Mouse (Mus musculus) macrophage (primary cell): Measurements from ENCODE around the gene Gabarapl2. TPM values are rescaled to one million over a fixed set of nuclear protein-coding genes. Genes with fewer than 3 reads are reported as not detected.

Experiments
- H3K27ac ChIP-seq: fragments of 350-480 bp; formaldehyde crosslinking; 2 replicates; pipeline ENCODE4 v1.9.0; 2021
- H3K36me3 ChIP-seq: fragments of 350-480 bp; formaldehyde crosslinking; 2 replicates; pipeline ENCODE4 v1.9.0; 2021; ENCODE audit errors: inconsistent target
- H3K4me3 ChIP-seq: fragments of 350-480 bp; formaldehyde crosslinking; 2 replicates; pipeline ENCODE4 v1.9.0; 2021; ENCODE audit errors: inconsistent target
- H3K79me2 ChIP-seq: fragments of 350-480 bp; formaldehyde crosslinking; 2 replicates; pipeline ENCODE4 v1.9.0; 2021; ENCODE audit errors: inconsistent target
- WGBS: methylation state at CpG from one replicate; pipeline ENCODE4 v1.1.7; 2026; ENCODE audit warnings: inconsistent platforms; ENCODE audit not compliant: missing documents; 5-methylcytosine and 5-hydroxymethylcytosine counted together
- polyA plus RNA-seq: library from polyadenylated mRNA; stranded (reverse); fragments of 250-400 nt; gene quantifications from 3 replicates; pipeline ENCODE4 v1.2.4, GENCODE M21; 2018; ENCODE audit warnings: inconsistent platforms
- total RNA-seq, 78 experiments: library from RNA; depleted of rRNA; stranded (reverse); fragments of 250-400 nt; gene quantifications; 1 replicate in 9 of 78; 2 replicates in 24 of 78; 3 replicates in 43 of 78; 4 replicates in 2 of 78; pipeline ENCODE4 v1.2.4; 2018; ENCODE audit warnings: inconsistent platforms in 56 of 78

The Gabarapl2 gene
- 10 to 100 TPM in 25 of 26 experiments, 1 to 10 TPM in 1; 8.9 to 29.0 (median 18.1) TPM for total RNA-seq (2018; cell fraction: chromatin; rRNA removed)
- 10 to 100 TPM; 46.4 to 82.9 (median 59.8) TPM for total RNA-seq (2018; cell fraction: cytosol; rRNA removed)
- 10 to 100 TPM; 16.5 to 35.1 (median 24.2) TPM for total RNA-seq (2018; cell fraction: nucleus; rRNA removed)
- 61.3 to 79.8 TPM (median 77.3 TPM) in 3 replicates for polyA plus RNA-seq

- Histone ChIP-seq H3K79me2 (peaks cover 14% of the 10 kb centered on the region; the same call in 1 of the 2 replicates), H3K36me3 (peaks cover 6% of the 10 kb centered on the region; the same call in 1 of the 2 replicates), H3K4me3 (peak within 1 kb of the TSS; percentile 68), H3K27ac (peak within 1 kb of the TSS; percentile 54)
- 1% methylated on average over 65 of the region's 65 CpGs for WGBS
Measured at GRCm38 (mm10) chr8:111940171-111941100, at the start of gene Gabarapl2. TSS of gene Gabarapl2 (plus strand) at chr8:111940703.

DNA sequence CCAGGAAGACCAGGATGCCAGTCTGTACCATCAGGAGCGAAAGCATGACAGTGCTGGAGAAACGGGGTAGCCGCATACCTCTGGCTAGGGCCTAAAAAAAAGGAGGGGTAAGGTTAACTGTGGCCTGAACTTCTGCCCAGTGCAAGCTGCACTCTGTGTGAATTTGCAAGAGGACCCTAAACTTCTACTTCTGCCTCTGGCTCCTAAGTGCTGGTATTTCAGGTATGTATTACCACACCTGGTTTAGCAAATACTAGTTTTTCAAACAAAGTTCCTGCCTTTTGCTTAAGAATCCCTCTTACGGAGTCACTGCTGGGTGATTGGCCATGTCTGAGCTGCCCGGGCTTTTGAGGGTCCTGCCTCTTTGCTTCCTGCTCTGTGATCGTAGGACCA lies 49.6 kb upstream of the Gabarapl2 start:
- Histone ChIP-seq H3K36me3 (no peaks in the 10 kb centered on the region), H3K4me3 (no peak overlapping the region)
- 70% methylated on average over 6 of the region's 6 CpGs for WGBS

DNA sequence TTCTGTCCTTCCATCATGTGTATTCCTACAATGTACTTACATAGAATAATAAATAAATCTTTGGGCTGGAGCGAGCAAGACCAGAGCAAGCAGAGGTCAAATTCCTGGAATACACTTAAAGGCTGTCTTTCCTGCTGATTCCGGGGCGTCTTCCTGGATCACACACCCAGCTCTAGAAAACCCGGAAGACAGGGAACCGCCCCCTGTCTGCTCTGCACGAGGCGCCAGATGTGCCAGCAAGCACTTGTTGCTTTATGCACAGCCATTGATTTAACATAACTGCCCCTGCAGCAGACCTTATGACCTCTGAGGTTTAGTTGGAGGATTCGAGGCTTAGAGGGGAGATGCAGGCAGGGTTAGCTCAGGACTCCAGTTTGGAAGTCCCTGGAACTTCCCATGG lies 48.5 kb upstream of the Gabarapl2 start:
- Histone ChIP-seq H3K79me2 (no peaks in the 10 kb centered on the region), H3K36me3 (no peaks in the 10 kb centered on the region), H3K4me3 (no peak overlapping the region), H3K27ac (no peak overlapping the region)
- WGBS: 29% methylated on average over 8 of the region's 8 CpGs

More for the DNA sequence above, 49.6 kb upstream of the Gabarapl2 start:
- Histone ChIP-seq H3K79me2 (no peaks in the 10 kb centered on the region), H3K27ac (no peak overlapping the region)

- 59% methylated on average over 5 of the region's 5 CpGs for WGBS
- H3K79me2 ChIP-seq: no peaks in the 10 kb centered on the region
- no peak overlapping the region for H3K4me3 ChIP-seq
- H3K27ac ChIP-seq: no peak overlapping the region
- no peaks in the 10 kb centered on the region for H3K36me3 ChIP-seq
Measured at GRCm38 (mm10) chr8:111892615-111893014, 47.9 kb upstream of the Gabarapl2 start.

DNA sequence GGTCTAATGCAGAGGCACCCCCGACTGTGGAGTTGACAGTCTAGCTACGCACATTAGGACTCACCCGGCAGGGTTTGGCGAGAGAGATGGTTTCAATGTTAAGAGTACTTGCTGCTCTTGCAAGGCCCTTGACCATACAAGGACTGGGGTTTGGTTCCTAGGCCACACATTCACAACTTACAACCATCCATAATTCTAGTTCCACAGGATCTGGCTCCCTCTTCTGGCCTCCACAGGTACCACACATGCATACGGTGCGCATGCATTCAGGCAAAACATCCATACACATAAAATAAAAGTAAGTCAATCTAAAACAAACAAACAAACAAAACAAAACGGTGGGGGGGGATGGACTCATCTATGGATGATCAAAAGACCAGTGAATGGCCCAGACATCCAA lies 45.5 kb upstream of the Gabarapl2 start:
- Histone ChIP-seq H3K4me3 (no peak overlapping the region), H3K27ac (no peak overlapping the region), H3K79me2 (no peaks in the 10 kb centered on the region), H3K36me3 (no peaks in the 10 kb centered on the region)
- WGBS: 93% methylated on average over 7 of the region's 7 CpGs

DNA sequence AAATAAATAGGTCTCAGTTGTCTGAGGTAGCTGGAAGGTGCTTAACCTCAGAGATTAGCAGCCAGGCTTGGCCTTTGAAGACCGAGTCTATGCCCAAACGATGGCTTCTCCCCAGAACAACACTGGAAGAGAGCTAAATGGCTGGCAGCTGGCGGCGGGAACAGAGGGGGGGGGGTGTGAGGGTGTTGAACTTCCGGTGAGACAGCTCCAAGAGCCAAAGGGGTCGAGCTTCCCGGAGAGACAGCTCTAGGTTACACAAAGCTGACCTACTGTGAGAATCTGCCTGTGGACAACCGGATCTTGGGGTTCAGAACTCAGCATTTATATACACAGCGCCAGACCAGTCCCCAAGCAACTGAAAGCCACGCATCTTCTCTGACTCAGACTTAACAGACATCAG lies 41.9 kb upstream of the Gabarapl2 start:
- WGBS: 52% methylated on average over 9 of the region's 10 CpGs
- Histone ChIP-seq H3K27ac (no peak overlapping the region), H3K79me2 (no peaks in the 10 kb centered on the region), H3K4me3 (no peak overlapping the region), H3K36me3 (no peaks in the 10 kb centered on the region)

DNA sequence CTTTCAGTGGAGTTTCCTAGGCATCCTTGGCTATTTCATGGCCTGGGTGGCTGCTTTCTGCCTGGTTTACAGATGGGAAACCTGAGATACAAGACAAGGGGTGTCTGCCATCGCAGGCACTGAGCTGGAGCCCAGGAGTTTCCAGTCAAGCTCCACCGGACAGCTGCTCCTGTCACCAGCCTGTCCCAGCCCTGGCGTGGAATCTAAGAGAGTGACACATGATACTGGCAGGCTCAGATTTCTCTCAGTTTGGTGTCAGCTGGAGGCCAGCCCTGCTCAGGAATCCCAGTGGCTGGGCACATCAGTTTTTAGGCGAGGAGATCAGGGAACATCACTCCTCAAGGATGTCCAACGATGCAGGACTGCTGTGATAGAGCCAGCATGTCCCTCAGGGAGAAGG lies 38.4 kb upstream of the Gabarapl2 start:
- no peak overlapping the region for H3K4me3 ChIP-seq
- H3K36me3 ChIP-seq: no peaks in the 10 kb centered on the region
- H3K27ac ChIP-seq: no peak overlapping the region
- no peaks in the 10 kb centered on the region for H3K79me2 ChIP-seq
- WGBS: 71% methylated on average over 5 of the region's 5 CpGs

DNA sequence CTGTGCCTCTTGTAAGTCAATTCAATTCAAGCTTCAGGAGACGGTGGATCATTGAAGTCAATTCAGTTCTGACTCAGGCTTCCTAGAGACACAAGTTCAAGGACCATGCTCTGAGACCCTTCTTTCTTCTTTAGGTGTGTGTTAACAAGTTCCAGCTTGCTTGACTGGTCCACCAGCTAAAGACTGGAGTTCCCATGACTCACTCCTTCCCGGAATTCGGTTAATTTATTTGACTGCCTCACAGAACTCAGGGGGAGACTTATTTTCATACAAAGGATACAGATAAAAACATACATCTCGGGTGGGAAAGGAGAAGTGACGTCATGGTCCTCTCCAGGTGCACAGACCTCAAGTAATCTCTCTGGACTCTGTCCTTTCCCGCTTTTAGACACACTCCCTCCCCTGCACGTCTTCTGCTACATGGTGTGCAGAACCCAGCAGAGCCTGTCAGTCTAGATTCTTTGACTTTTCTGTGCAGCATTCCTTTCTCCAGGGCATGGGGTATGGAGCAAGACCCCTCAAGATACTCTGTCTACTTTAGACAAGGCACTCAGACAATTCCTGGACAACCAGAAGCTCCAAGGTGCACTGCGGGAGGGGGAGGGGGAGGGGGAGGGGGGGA lies 34.9 kb upstream of the Gabarapl2 start:
- H3K4me3 ChIP-seq: no peak overlapping the region

DNA sequence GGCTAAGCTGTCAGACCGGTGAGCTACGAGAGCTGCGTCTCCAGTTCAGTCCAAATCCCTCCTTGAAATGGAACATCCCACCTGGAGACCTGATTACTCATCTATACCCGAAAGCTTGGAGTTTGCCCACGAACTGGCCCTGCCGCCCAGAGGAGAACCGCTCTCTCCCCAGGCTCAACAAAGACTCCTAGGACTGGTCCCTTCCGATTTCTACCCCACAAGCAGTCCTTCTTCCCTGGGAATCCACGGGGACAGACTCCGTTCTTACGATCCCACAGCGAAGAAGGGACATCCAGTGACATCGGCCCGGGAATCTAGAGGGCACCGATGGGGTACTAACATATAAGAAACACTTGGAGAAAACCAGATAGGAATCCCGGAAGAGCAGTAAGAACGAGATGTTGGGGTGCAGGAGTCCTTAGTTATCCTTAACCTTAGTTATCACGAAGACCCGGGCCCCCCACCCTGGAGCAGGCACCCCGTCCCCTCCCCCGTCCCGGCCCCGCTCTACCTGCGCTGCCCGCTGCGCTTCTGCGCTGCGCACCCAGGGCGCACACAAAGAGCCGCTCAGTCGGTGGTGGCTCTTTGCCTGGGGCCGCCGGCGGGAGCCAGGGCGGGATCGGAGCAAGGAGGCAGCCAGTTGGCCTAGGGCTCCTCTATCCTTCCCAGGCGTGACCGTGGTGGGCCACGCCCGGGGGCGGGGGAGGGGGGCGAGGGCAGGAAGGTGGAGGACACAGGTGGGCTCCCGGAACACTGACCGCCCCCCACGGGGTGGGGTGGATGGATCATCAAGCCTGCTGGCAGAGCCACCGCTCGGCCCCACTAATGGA lies 30.7 kb upstream of the Gabarapl2 start, which contains the start of gene Chst5:
Chst5 (minus strand) TSS at position 827 of the 830 bp plus-strand sequence.
- H3K4me3 ChIP-seq: no peak within 1 kb of the TSS
- H3K79me2 ChIP-seq: no peaks in the 10 kb centered on the region
- no peaks in the 10 kb centered on the region for H3K36me3 ChIP-seq
- no peak within 1 kb of the TSS for H3K27ac ChIP-seq
- WGBS: 17% methylated on average over 46 of the region's 47 CpGs

More for the DNA sequence above, 34.9 kb upstream of the Gabarapl2 start:
- Histone ChIP-seq H3K79me2 (no peaks in the 10 kb centered on the region), H3K36me3 (no peaks in the 10 kb centered on the region), H3K27ac (no peak overlapping the region)
- 38% methylated on average over 7 of the region's 8 CpGs for WGBS

- no peaks in the 10 kb centered on the region for H3K79me2 ChIP-seq
- no peak overlapping the region for H3K27ac ChIP-seq
- WGBS: 71% methylated on average over 7 of the region's 7 CpGs
- H3K4me3 ChIP-seq: no peak overlapping the region
- H3K36me3 ChIP-seq: no peaks in the 10 kb centered on the region
Measured at GRCm38 (mm10) chr8:111911572-111911971, 28.9 kb upstream of the Gabarapl2 start.

- Histone ChIP-seq H3K27ac (no peak overlapping the region), H3K36me3 (no peaks in the 10 kb centered on the region), H3K79me2 (no peaks in the 10 kb centered on the region), H3K4me3 (no peak overlapping the region)
- WGBS: 42% methylated on average over 12 of the region's 12 CpGs
Measured at GRCm38 (mm10) chr8:111912860-111913432, 27.6 kb upstream of the Gabarapl2 start.

DNA sequence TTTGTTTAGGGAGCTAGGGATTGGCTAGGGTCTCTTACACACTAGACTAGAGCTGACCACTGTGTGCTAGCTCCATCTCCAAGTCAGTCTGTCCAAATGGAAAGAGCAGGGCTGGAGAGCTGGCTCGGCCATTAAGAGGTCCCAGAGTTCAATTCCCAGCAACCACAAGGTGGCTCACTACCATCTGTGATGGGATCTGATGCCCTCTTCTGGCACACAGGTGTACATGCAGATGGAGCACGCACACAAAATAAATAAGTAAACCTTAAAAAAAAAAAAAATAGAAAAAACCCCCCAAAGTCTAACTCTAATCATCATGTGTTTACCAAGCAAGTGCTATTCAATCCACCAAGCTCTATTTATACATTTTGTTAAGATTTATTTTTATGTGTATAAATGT lies 20.8 kb upstream of the Gabarapl2 start:
- WGBS: 100% methylated on average over 1 of the region's 2 CpGs
- Histone ChIP-seq H3K79me2 (no peaks in the 10 kb centered on the region), H3K36me3 (no peaks in the 10 kb centered on the region), H3K4me3 (no peak overlapping the region), H3K27ac (no peak overlapping the region)

GRCm38 (mm10) chr8:111920971-111921370 lies 19.5 kb upstream of the Gabarapl2 start:
- H3K27ac ChIP-seq: no peak overlapping the region
- no peaks in the 10 kb centered on the region for H3K36me3 ChIP-seq
- no peak overlapping the region for H3K4me3 ChIP-seq
- WGBS: 72% methylated on average over 4 of the region's 4 CpGs
- H3K79me2 ChIP-seq: no peaks in the 10 kb centered on the region

- H3K36me3 ChIP-seq: no peaks in the 10 kb centered on the region
- no peaks in the 10 kb centered on the region for H3K79me2 ChIP-seq
- no peak overlapping the region for H3K4me3 ChIP-seq
- WGBS: 30% methylated on average over 10 of the region's 10 CpGs
- H3K27ac ChIP-seq: no peak overlapping the region
Measured at GRCm38 (mm10) chr8:111923383-111923804, 17.1 kb upstream of the Gabarapl2 start.
